Mouse (Mus musculus) forebrain, embryonic 11.5 days (tissue): Measurements from ENCODE around the gene Ets2. TPM values are rescaled to one million over a fixed set of nuclear protein-coding genes. Genes with fewer than 3 reads are reported as not detected.

Experiments used
- ATAC-seq: fragments of 200-750 bp; cut with Nextera tagmentation; replicated peaks from 2 replicates; pipeline ENCODE4 v1.8.0; 2017; ENCODE audit warnings: moderate TSS enrichment; ENCODE audit not compliant: low FRiP score
- DNase-seq: peaks from one replicate; pipeline ENCODE4 v3.0.0-alpha.2; 2017; ENCODE audit warnings: low spot score
- H3K27ac ChIP-seq: fragments of 300-500 bp; sonication (generic); 2 replicates; pipeline ENCODE4 v1.5.1; 2014; ENCODE audit warnings: low read depth, low read length
- H3K27me3 ChIP-seq: fragments of 300-500 bp; sonication (generic); 2 replicates; pipeline ENCODE4 v1.6.1; 2014; ENCODE audit warnings: mild to moderate bottlenecking, low read length, mixed read lengths; ENCODE audit not compliant: control insufficient read depth, insufficient read depth
- H3K36me3 ChIP-seq: fragments of 300-500 bp; sonication (generic); 2 replicates; pipeline ENCODE4 v1.6.1; 2014; ENCODE audit warnings: mild to moderate bottlenecking, low read length, moderate library complexity, mixed read lengths; ENCODE audit not compliant: control insufficient read depth, insufficient read depth
- H3K4me1 ChIP-seq: fragments of 300-500 bp; sonication (generic); replicated peaks from 2 replicates; pipeline ENCODE4 v1.6.1; 2014; ENCODE audit warnings: low read length, mixed read lengths; ENCODE audit not compliant: control insufficient read depth, insufficient read depth
- H3K4me2 ChIP-seq: fragments of 300-500 bp; sonication (generic); 2 replicates; pipeline ENCODE4 v1.6.1; 2014; ENCODE audit warnings: low read depth, mild to moderate bottlenecking, low read length, moderate library complexity, mixed read lengths; ENCODE audit not compliant: severe bottlenecking
- H3K4me3 ChIP-seq: fragments of 300-500 bp; sonication (generic); 2 replicates; pipeline ENCODE4 v1.5.1; 2014; ENCODE audit warnings: low read depth, low read length
- H3K9ac ChIP-seq: fragments of 300-500 bp; sonication (generic); 2 replicates; pipeline ENCODE4 v1.6.1; 2014; ENCODE audit warnings: low read length
- H3K9me3 ChIP-seq: fragments of 300-500 bp; sonication (generic); 2 replicates; pipeline ENCODE4 v1.6.1; 2016; ENCODE audit warnings: low read length, mixed read lengths; ENCODE audit not compliant: control insufficient read depth
- WGBS: fragments of 180-500 bp; shearing (Covaris S2); extraction: QIAGEN DNeasy Blood & Tissue Kit; methylation state at CpG from one replicate; pipeline ENCODE4 v1.1.7; 2014; 5-methylcytosine and 5-hydroxymethylcytosine counted together
- polyA plus RNA-seq: library from polyadenylated mRNA; unstranded; fragments of >200 nt; fragmentation: Nextera tagmentation; extraction: Ambion mirVana; gene quantifications from 2 replicates; pipeline ENCODE4 v1.2.1, GENCODE M21; 2014

Gene Ets2
- polyA plus RNA-seq, 1 experiment from 2014 or later, result 15.6 TPM

DNA sequence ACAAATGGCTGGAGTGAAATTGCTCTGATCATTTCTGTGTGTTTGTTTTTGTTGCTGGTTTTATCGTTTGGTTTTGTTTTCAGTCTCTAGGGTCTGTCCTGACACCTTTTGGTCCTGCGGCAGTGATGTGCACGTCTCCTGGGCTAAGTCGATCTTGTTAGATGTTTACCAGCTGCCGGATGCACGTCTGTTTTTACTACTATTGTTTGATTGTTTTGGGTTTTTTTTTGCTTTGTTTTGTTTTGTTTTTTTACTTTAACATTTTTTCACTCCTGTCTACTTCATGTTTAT lies 40.8 kb downstream of the Ets2 start:
- no peak for ATAC-seq

DNA sequence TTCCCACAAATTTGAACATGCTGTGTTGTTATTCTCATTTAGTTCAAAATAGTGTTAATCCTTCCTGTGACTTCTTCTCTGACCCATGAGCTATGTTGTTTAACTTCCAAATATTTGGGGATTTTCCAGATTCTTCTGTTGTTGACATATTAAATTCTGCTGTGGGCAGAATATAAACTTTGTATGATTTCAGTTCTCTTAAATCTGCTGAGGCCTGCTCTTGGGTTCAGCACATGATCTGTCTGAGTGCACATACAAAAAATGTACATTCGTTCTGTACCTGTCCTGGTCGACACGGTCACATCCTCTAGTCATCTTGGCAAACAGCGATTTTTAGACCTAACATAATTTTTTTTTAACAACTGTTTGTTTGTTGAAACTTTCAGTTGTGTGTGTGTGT lies 41.2 kb downstream of the Ets2 start:
- H3K4me1 ChIP-seq, result no peaks in the 10 kb centered on the region
- no peak overlapping the region for H3K9ac ChIP-seq
- no peaks in the 10 kb centered on the region for H3K9me3 ChIP-seq
- H3K4me2 ChIP-seq, result no peak overlapping the region
- DNase-seq, result no peak
- H3K27ac ChIP-seq, result no peak overlapping the region
- no peak for ATAC-seq
- no peak overlapping the region for H3K4me3 ChIP-seq
- no peaks in the 10 kb centered on the region for H3K36me3 ChIP-seq
- H3K27me3 ChIP-seq, result no peaks in the 10 kb centered on the region
- 88% methylated on average over 4 of the region's 4 CpGs for WGBS

More for the DNA sequence above, 40.8 kb downstream of the Ets2 start:
- 79% methylated on average over 6 of the region's 6 CpGs for WGBS
- no peaks in the 10 kb centered on the region for H3K9me3 ChIP-seq
- H3K4me3 ChIP-seq, result no peak overlapping the region
- H3K27me3 ChIP-seq, result no peaks in the 10 kb centered on the region
- H3K9ac ChIP-seq, result no peak overlapping the region
- no peak overlapping the region for H3K4me2 ChIP-seq
- no peaks in the 10 kb centered on the region for H3K4me1 ChIP-seq
- no peak for DNase-seq
- H3K36me3 ChIP-seq, result no peaks in the 10 kb centered on the region
- no peak overlapping the region for H3K27ac ChIP-seq

DNA sequence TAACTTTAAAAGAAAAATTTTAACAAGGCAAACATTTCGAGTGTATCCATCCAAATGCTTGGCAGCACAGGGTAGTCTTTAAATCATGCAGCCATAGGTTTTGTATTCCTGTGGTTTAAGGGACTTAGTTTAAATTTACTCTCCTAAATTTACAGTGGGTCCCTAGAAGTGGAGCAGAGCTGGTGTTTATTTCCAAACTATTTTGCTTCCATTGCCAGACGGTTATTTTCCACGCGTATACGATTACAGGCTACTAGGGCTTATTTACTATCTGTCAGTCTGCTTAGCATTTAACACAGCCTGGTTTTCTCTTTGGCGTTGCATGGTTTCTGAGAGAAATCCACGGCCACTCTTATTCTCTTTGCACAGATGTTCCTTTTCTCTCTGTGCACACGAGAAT lies 42.9 kb downstream of the Ets2 start:
- no peaks in the 10 kb centered on the region for H3K9me3 ChIP-seq
- no peak for DNase-seq
- H3K4me2 ChIP-seq, result no peak overlapping the region
- H3K4me1 ChIP-seq, result no peaks in the 10 kb centered on the region
- no peaks in the 10 kb centered on the region for H3K27me3 ChIP-seq
- H3K36me3 ChIP-seq, result no peaks in the 10 kb centered on the region
- H3K4me3 ChIP-seq, result no peak overlapping the region
- no peak for ATAC-seq
- H3K27ac ChIP-seq, result no peak overlapping the region
- H3K9ac ChIP-seq, result no peak overlapping the region
- 85% methylated on average over 8 of the region's 8 CpGs for WGBS

DNA sequence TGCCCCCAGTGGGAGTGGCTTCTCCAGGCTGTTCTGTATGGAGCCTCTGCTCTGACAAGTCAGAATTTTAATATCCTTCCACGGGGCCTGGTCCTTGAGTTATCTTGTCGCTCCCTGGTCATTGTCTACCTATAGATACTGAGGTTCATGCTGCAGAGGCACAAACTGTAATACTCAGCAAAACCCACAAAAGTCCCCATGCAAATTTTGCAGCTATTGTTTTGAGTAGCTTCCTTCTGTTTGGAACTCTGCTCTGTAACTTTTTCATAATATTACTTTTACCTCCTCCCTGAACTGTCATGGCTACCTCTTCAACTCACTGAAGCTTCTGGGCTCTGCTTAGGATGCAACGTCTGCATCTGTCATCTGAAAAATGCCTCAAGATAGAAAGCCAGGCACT lies 43.8 kb downstream of the Ets2 start:
- whole genome bisulfite sequencing, result 86% methylated on average over 3 of the region's 3 CpGs
- H3K9me3 ChIP-seq, result no peaks in the 10 kb centered on the region
- no peaks in the 10 kb centered on the region for H3K27me3 ChIP-seq
- no peak overlapping the region for H3K9ac ChIP-seq
- H3K36me3 ChIP-seq, result no peaks in the 10 kb centered on the region
- no peak overlapping the region for H3K27ac ChIP-seq
- no peak overlapping the region for H3K4me2 ChIP-seq
- H3K4me3 ChIP-seq, result no peak overlapping the region
- DNase-seq (no peak), ATAC-seq (no peak)
- no peaks in the 10 kb centered on the region for H3K4me1 ChIP-seq

DNA sequence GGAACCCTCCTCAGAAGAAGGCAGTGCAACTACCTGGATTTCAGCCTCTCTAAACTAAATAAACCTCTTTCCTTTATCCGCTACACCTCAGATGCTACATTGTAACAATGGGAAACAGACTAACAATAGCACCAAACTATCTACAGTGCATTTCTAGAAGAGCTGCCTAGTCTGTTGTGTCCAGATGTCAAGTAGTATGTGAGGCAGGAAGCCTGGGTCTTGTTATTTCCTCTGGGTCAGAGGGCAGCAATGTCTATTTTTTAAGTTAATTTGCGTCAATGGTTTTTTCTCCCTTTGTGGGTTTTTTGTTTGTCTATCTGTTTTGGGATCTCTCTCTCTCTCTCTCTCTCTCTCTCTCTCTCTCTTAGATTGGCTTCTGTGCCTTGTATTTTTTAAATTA lies 44.7 kb downstream of the Ets2 start:
- H3K27me3 ChIP-seq, result no peaks in the 10 kb centered on the region
- 90% methylated on average over 2 of the region's 2 CpGs for WGBS
- no peaks in the 10 kb centered on the region for H3K9me3 ChIP-seq
- no peak overlapping the region for H3K27ac ChIP-seq
- no peak overlapping the region for H3K4me2 ChIP-seq
- DNase-seq, result no peak
- no peaks in the 10 kb centered on the region for H3K36me3 ChIP-seq
- ATAC-seq, result no peak
- H3K9ac ChIP-seq, result no peak overlapping the region
- no peak overlapping the region for H3K4me3 ChIP-seq
- H3K4me1 ChIP-seq, result no peaks in the 10 kb centered on the region

DNA sequence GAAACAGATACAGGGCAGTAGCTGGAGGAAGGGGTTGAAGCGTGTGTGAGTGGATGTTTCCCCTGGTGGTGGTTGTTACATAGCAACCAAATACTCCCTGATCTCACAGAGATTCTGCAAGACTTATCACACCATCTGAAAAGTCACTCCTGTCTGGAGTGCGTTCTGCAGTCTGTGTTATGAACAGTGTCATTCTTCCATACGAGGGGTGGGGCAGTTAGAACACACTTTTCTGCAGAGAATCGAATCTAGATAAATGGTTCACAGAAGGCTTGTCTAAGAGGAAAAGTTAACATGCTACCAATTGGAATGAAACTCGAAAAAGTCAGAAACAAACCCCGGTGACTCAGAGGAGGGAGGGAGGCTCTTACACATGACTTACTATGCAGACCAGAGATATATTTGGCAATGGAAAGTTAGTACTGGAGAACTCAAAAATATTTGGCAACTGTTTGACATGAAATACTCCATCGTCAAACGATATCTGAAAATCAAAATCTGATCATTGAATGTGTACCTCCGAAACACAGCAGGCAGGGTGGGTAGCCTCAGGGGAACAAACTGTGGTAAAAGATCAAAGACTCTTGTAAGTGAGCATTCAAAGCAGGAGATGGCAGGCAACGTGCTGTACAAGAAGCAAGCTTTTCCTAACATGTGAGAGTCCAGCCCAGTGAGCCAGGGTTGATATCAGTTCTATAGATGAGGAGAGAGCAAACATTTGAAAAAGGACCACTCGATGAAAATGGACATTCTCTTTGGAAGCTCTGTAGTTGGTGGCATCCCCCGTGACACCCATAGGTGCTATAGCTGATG lies 47.6 kb downstream of the Ets2 start:
- Histone ChIP-seq H3K36me3 (no peaks in the 10 kb centered on the region), H3K27me3 (no peaks in the 10 kb centered on the region), H3K27ac (no peak overlapping the region), H3K9ac (no peak overlapping the region), H3K4me2 (no peak overlapping the region), H3K4me1 (no peaks in the 10 kb centered on the region), H3K9me3 (no peaks in the 10 kb centered on the region), H3K4me3 (no peak overlapping the region)
- 83% methylated on average over 12 of the region's 12 CpGs for WGBS
- no peak for DNase-seq
- ATAC-seq, result no peak

DNA sequence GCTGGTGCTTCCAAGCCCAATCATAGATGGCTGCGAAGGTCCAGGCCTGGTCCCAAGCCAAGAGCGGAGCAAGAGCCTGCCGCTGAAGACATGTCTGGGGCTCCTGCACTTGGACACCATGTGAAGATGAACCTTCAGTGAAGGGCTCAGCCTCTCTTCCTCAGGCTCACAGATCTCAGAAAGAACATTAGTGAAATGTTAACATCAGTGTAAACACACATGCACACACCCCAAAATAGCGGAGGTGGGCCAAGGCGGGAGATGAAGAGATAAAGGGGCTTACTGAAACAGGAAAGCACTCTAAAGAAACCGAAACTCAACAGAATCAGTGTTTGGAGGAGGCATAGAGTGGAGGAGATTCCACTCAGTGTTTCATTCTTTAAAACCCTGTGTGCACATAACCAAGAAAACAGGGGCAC lies 48.3 kb downstream of the Ets2 start:
- Histone ChIP-seq H3K9me3 (no peaks in the 10 kb centered on the region), H3K36me3 (no peaks in the 10 kb centered on the region), H3K4me1 (no peaks in the 10 kb centered on the region), H3K9ac (no peak overlapping the region), H3K4me2 (no peak overlapping the region), H3K27ac (no peak overlapping the region), H3K27me3 (no peaks in the 10 kb centered on the region), H3K4me3 (no peak overlapping the region)
- 95% methylated on average over 6 of the region's 6 CpGs for WGBS
- DNase-seq, result no peak
- ATAC-seq, result no peak

DNA sequence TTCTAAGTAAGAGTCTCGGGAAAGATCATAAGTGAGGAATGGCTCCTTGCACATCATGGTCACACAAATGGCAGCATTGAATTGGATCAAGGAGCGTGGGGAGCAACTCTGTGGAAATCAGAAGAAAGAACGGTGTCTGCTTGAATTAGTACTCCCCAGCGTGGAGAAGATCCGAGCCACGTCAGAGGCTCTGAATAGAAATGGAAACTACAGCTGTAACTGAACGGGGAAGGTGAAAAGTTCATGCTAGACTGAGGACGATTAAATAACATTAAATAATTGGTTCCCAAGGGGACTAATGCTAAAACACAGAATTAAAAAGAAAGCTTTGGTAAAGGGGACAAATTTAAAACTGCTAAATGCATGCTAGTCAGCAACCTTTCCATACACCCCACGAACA lies 50.6 kb downstream of the Ets2 start:
- H3K4me2 ChIP-seq, result no peak overlapping the region
- no peak for DNase-seq
- no peaks in the 10 kb centered on the region for H3K27me3 ChIP-seq
- H3K4me3 ChIP-seq, result no peak overlapping the region
- H3K27ac ChIP-seq, result no peak overlapping the region
- no peak for ATAC-seq
- 84% methylated on average over 9 of the region's 9 CpGs for WGBS
- H3K9me3 ChIP-seq, result no peaks in the 10 kb centered on the region
- H3K9ac ChIP-seq, result no peak overlapping the region
- no peaks in the 10 kb centered on the region for H3K36me3 ChIP-seq
- no peaks in the 10 kb centered on the region for H3K4me1 ChIP-seq

DNA sequence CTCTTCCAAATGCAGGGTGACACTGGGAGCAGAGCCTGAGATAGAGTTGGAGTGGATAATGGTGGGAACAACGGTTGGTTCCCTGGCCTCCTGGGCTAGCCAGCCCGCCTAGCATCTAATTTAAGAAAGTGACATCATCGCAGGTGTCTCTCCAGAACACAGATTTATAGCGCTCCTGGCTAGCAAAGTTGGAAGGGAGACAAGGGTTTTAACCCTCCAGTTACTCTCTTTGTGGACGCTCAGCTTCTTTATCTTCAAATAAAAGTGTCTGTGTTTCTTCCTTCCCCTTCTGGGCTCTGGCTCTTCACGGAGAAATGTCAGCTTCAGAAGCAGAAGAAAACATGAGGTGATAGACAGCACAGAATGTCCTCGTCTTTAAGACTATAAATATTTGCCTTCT lies 51.4 kb downstream of the Ets2 start:
- no peak overlapping the region for H3K27ac ChIP-seq
- no peaks in the 10 kb centered on the region for H3K4me1 ChIP-seq
- no peak overlapping the region for H3K9ac ChIP-seq
- ATAC-seq (no peak), DNase-seq (no peak)
- WGBS, result 78% methylated on average over 7 of the region's 7 CpGs
- H3K9me3 ChIP-seq, result no peaks in the 10 kb centered on the region
- H3K27me3 ChIP-seq, result no peaks in the 10 kb centered on the region
- no peak overlapping the region for H3K4me3 ChIP-seq
- H3K4me2 ChIP-seq, result no peak overlapping the region
- H3K36me3 ChIP-seq, result no peaks in the 10 kb centered on the region
